Mouse (Mus musculus) kidney, adult 2 months (tissue): ENCODE results near the gene Dtnbp1.

Experiments used
- CTCF ChIP-seq: fragments of 200-500 bp; conservative IDR thresholded peaks from 2 replicates; pipeline ENCODE4 v1.5.1; 2011; ENCODE audit warnings: low read depth, mild to moderate bottlenecking, control low read depth, low read length, moderate library complexity, mixed read lengths; ENCODE audit not compliant: insufficient read depth, insufficient read length
- POLR2A ChIP-seq: fragments of 200-500 bp; IDR thresholded peaks from one replicate; pipeline ENCODE4 v1.6.1; 2011; ENCODE audit warnings: low read depth, low read length, control low read depth

DNA sequence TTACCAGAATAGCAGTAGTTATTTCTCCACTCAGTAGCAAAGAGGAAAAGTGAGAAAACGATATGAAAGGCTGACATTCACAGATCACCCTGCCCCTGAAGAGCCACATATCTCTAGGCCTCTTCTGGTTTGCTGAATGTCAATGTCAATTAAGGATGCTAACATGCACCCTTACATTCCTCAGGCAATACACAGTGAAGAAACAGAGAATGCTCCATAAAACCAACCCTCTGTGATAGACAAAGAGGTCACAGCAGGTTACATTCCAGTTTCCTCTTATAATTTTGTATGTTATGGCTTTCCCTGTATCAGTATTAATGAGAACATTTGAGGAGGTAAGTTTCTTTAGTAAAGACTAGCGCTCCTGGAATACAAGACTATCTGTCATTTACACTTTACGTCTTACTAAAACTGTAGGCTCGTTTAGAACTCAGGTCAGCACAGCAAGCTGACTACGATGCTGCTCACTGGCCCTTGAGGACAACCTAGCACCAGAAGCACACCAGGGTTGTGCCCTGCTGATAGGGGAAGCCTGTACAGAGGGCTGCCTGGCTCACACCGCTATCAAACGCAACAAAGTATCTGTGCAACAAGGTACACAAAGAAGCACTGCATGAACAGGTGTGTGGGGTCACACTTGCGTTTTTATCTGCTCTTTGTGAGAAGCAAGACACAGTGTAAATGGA, 48.3 kb downstream of the Dtnbp1 start:
- no peak for TF ChIP-seq POLR2A
- no peak for TF ChIP-seq CTCF
